Mouse (Mus musculus) urinary bladder, adult 18-20 months (tissue): ENCODE measurements around the gene Cyp26b1.

ENCODE experiments used
- DNase-seq, 2 experiments: peaks; one replicate each; pipeline ENCODE4 v3.0.0; 2022; ENCODE audit warnings: low spot score in 2 of 2, mixed read lengths in 2 of 2

Cyp26b1 gene

GRCm38 (mm10) chr6:84562948-84563347, 30.8 kb downstream of the Cyp26b1 start:
- DNase-seq, result no peak

GRCm38 (mm10) chr6:84561171-84561570, 32.5 kb downstream of the Cyp26b1 start:
- no peak for DNase-seq

GRCm38 (mm10) chr6:84549852-84550437, 43.8 kb downstream of the Cyp26b1 start:
- no peak for DNase-seq

- no peak for DNase-seq
Measured at GRCm38 (mm10) chr6:84545428-84545827, 48.3 kb downstream of the Cyp26b1 start.

GRCm38 (mm10) chr6:84544359-84544758, 49.3 kb downstream of the Cyp26b1 start:
- DNase-seq, result no peak

- no peak for DNase-seq
Measured at GRCm38 (mm10) chr6:84543516-84543915, 50.2 kb downstream of the Cyp26b1 start.

GRCm38 (mm10) chr6:84539924-84540323, 53.8 kb downstream of the Cyp26b1 start:
- DNase-seq, result no peak

GRCm38 (mm10) chr6:84538681-84539080, 55.0 kb downstream of the Cyp26b1 start:
- DNase-seq, result no peak

- DNase-seq, result no peak
Measured at GRCm38 (mm10) chr6:84537611-84538197, 56.0 kb downstream of the Cyp26b1 start.

- no peak for DNase-seq
Measured at GRCm38 (mm10) chr6:84534944-84535343, 58.8 kb downstream of the Cyp26b1 start.

- no peak for DNase-seq
Measured at GRCm38 (mm10) chr6:84529912-84530311, 63.8 kb downstream of the Cyp26b1 start.

GRCm38 (mm10) chr6:84524901-84525601, 68.7 kb downstream of the Cyp26b1 start:
- no peak for DNase-seq
